Mouse (Mus musculus): Measurements from ENCODE around the gene Cwf19l1.

- TF ChIP-seq POLR2A (IDR thresholded peaks at IDR 0.05; ENCODE audit: insufficient read length, low read depth): no peak
- no peak for TF ChIP-seq MYOD1 (IDR thresholded peaks at IDR 0.05; ENCODE audit: control insufficient read depth in 1 of 3, insufficient read length in 2 of 3, low read depth in 2 of 3)
- TF ChIP-seq MAX (IDR thresholded peaks at IDR 0.05; ENCODE audit: low read depth): no peak
- TF ChIP-seq POLR2AphosphoS2 (IDR thresholded peaks at IDR 0.05; ENCODE audit: insufficient read length, low read depth): no peak
- no peak for TF ChIP-seq USF1 (IDR thresholded peaks at IDR 0.05; ENCODE audit: low read depth)
- TF ChIP-seq MYOG (IDR thresholded peaks at IDR 0.05; ENCODE audit: control insufficient read depth in 1 of 3, insufficient read depth in 1 of 3, insufficient read length in 2 of 3, low read depth in 2 of 3): no peak
- TF ChIP-seq REST (IDR thresholded peaks at IDR 0.05; ENCODE audit: insufficient read depth, insufficient read length): no peak
- TF ChIP-seq TCF12 (IDR thresholded peaks at IDR 0.05; ENCODE audit: insufficient read depth, poor library complexity, severe bottlenecking): no peak
- TF ChIP-seq TCF3 (IDR thresholded peaks at IDR 0.05; ENCODE audit: insufficient read length, low read depth): no peak
- TF ChIP-seq E2F4 (IDR thresholded peaks at IDR 0.05; ENCODE audit: insufficient read depth): no peak
- no peak for TF ChIP-seq CEBPB (IDR thresholded peaks at IDR 0.05; ENCODE audit: insufficient read depth, poor library complexity, severe bottlenecking)
- TF ChIP-seq SRF (IDR thresholded peaks at IDR 0.05; ENCODE audit: control insufficient read depth, insufficient read length, low read depth): no peak
Observed at GRCm38 (mm10) chr19:44103001-44103400, 32.7 kb downstream of the Cwf19l1 start.

All from myocyte (in vitro differentiated cells).